Mouse (Mus musculus) left cerebral cortex, postnatal 14 days (tissue): ENCODE data around the gene Alg13. TPM values are rescaled to one million over a fixed set of nuclear protein-coding genes. Genes with fewer than 3 reads are reported as not detected.

ENCODE experiments used
- microRNA-seq, 2 experiments: library from miRNA; unstranded; fragments of <30 nt; microRNA quantifications; one replicate each; pipeline ENCODE4 v1.2.0; 2022
- total RNA-seq, 2 experiments: library from RNA; stranded (reverse); gene quantifications; 2 replicates each; pipeline ENCODE4 v1.2.3; 2021

Gene Alg13
- total RNA-seq, 2 experiments from 2014 or later = 13.7 to 17.8 TPM

Small RNAs within 50 kb of the gene (microRNA-seq; reads per million reads assigned to microRNA genes)
- 0 reads per million in 2 experiments for gene Mir680-2

Other genes starting within 250 kb of the Alg13 start
- under 1 TPM; 0.11 to 0.15 TPM for gene A730046J19Rik, start 164.1 kb upstream of the Alg13 start, total RNA-seq
- not detected for gene Trpc5os, start 138.8 kb downstream of the Alg13 start, total RNA-seq